Mouse (Mus musculus) urinary bladder, adult 18-20 months (tissue): ENCODE results near the gene Mllt3.

Source experiments
- DNase-seq, 2 experiments: peaks; one replicate each; pipeline ENCODE4 v3.0.0; 2022; ENCODE audit warnings: low spot score in 2 of 2, mixed read lengths in 2 of 2

Mllt3 gene

GRCm38 (mm10) chr4:87881583-87881982 is 151.6 kb downstream of the Mllt3 start:
- no peak for DNase-seq

- no peak for DNase-seq
These were observed 152.9 kb downstream of the Mllt3 start for GRCm38 (mm10) chr4:87880297-87880696.

- DNase-seq = no peak
These were observed 154.5 kb downstream of the Mllt3 start for GRCm38 (mm10) chr4:87878701-87879100.

GRCm38 (mm10) chr4:87870563-87870962 is 162.6 kb downstream of the Mllt3 start:
- no peak for DNase-seq

GRCm38 (mm10) chr4:87866564-87866963 is 166.6 kb downstream of the Mllt3 start:
- no peak for DNase-seq

GRCm38 (mm10) chr4:87865848-87866247 is 167.3 kb downstream of the Mllt3 start:
- no peak for DNase-seq

GRCm38 (mm10) chr4:87865041-87865440 is 168.1 kb downstream of the Mllt3 start:
- no peak for DNase-seq

- DNase-seq = no peak
These were observed 170.0 kb downstream of the Mllt3 start for GRCm38 (mm10) chr4:87863212-87863611.

GRCm38 (mm10) chr4:87860723-87861122 is 172.4 kb downstream of the Mllt3 start:
- DNase-seq = no peak

GRCm38 (mm10) chr4:87859148-87859547 is 174.0 kb downstream of the Mllt3 start:
- no peak for DNase-seq

- no peak for DNase-seq
These were observed 175.2 kb downstream of the Mllt3 start for GRCm38 (mm10) chr4:87857982-87858381.

GRCm38 (mm10) chr4:87852461-87852860 is 180.7 kb downstream of the Mllt3 start:
- no peak for DNase-seq

GRCm38 (mm10) chr4:87850051-87850450 is 183.1 kb downstream of the Mllt3 start:
- peak; percentile 9 to 36 for DNase-seq

- no peak for DNase-seq
These were observed 188.4 kb downstream of the Mllt3 start for GRCm38 (mm10) chr4:87844668-87845210.

- DNase-seq = no peak
These were observed 192.8 kb downstream of the Mllt3 start for GRCm38 (mm10) chr4:87840210-87840910.

GRCm38 (mm10) chr4:87838716-87839115 is 194.4 kb downstream of the Mllt3 start:
- DNase-seq = no peak

GRCm38 (mm10) chr4:87837471-87838361 is 195.4 kb downstream of the Mllt3 start:
- DNase-seq = no peak

- DNase-seq = no peak
These were observed 196.9 kb downstream of the Mllt3 start for GRCm38 (mm10) chr4:87836257-87836656.

GRCm38 (mm10) chr4:87835191-87835590 is 198.0 kb downstream of the Mllt3 start:
- DNase-seq = no peak

- no peak for DNase-seq
These were observed 198.9 kb downstream of the Mllt3 start for GRCm38 (mm10) chr4:87834310-87834709.

GRCm38 (mm10) chr4:87830794-87831306 is 202.3 kb downstream of the Mllt3 start:
- no peak for DNase-seq

- DNase-seq = no peak
These were observed 203.6 kb downstream of the Mllt3 start for GRCm38 (mm10) chr4:87829426-87830063.
